18 mouse cellular contexts compared by ENCODE assay signal in genomic region chr10:59500225-59500624, GRCm38 (mm10). TPM values are rescaled to one million over a fixed set of nuclear protein-coding genes. Genes with fewer than 3 reads are reported as not detected.
"Had no signal": no experiment of that assay in that cellular context is flagged by ENCODE, and none has a peak within 500 bp of the region (broad histone marks: within the 10 kb centered on the region; RNA-seq: fewer than 3 reads in every experiment).

No protein-coding gene starts in this region.

- H3K27ac ChIP-seq: liver, embryonic 13.5 days; liver, embryonic 15.5 days; lung, embryonic 15.5 days; macrophage; midbrain, embryonic 13.5 days; midbrain, embryonic 15.5 days; neural tube, embryonic 12.5 days; stomach, embryonic 15.5 days; stomach, postnatal 0 days had no signal

- H3K9ac ChIP-seq: liver, embryonic 13.5 days; liver, embryonic 15.5 days; liver, postnatal 0 days; lung, embryonic 15.5 days; midbrain, embryonic 13.5 days; midbrain, embryonic 15.5 days; neural tube, embryonic 12.5 days; stomach, embryonic 15.5 days had no signal

- ATAC-seq: liver, postnatal 0 days; midbrain, embryonic 13.5 days; midbrain, embryonic 15.5 days had no signal

- DNase-seq: liver, embryonic 13.5 days; liver, postnatal 0 days; right cerebral cortex, postnatal 14 days; thymus, adult 2 months; thymus, postnatal 25 days; thymus, postnatal 4 days had no signal

- H3K4me2 ChIP-seq: liver, embryonic 11.5 days; liver, embryonic 13.5 days; liver, embryonic 15.5 days; lung, embryonic 15.5 days; midbrain, embryonic 11.5 days; midbrain, embryonic 13.5 days; midbrain, embryonic 15.5 days; neural tube, embryonic 12.5 days; stomach, embryonic 15.5 days had no signal

- H3K9me3 ChIP-seq: liver, embryonic 13.5 days; liver, embryonic 15.5 days; lung, embryonic 15.5 days; megakaryocyte, embryonic 14.5 days; midbrain, embryonic 13.5 days; midbrain, embryonic 15.5 days; neural tube, embryonic 12.5 days; stomach, embryonic 15.5 days had no signal

- H3K27me3 ChIP-seq: liver, embryonic 13.5 days; liver, embryonic 15.5 days; lung, embryonic 15.5 days; megakaryocyte, embryonic 14.5 days; midbrain, embryonic 13.5 days; midbrain, embryonic 15.5 days; neural tube, embryonic 12.5 days; stomach, embryonic 15.5 days had no signal

- H3K4me3 ChIP-seq: liver, embryonic 13.5 days; liver, embryonic 15.5 days; lung, embryonic 15.5 days; megakaryocyte, embryonic 14.5 days; midbrain, embryonic 13.5 days; midbrain, embryonic 15.5 days; neural tube, embryonic 12.5 days; stomach, embryonic 15.5 days had no signal

- H3K36me3 ChIP-seq: liver, embryonic 13.5 days; liver, embryonic 15.5 days; lung, embryonic 15.5 days; midbrain, embryonic 13.5 days; midbrain, embryonic 15.5 days; neural tube, embryonic 12.5 days; stomach, embryonic 15.5 days had no signal

- H3K4me1 ChIP-seq: liver, embryonic 15.5 days had no signal

RNA-seq across cellular contexts. Expression of gene Oit3, which starts 58.6 kb away (rescaled TPM):
- polyA plus RNA-seq: neural tube, embryonic 14.5 days had no signal
